Mouse (Mus musculus) erythroblast, embryonic 14.5 days (primary cell): ENCODE data around the gene Meis1.

Experiments
- GATA1 ChIP-seq: IDR thresholded peaks from 2 replicates; pipeline ENCODE4 v1.6.1; 2012; ENCODE audit warnings: low read length, inconsistent platforms, mixed read lengths
- TAL1 ChIP-seq: IDR thresholded peaks from 3 replicates; pipeline ENCODE4 v1.6.1; 2012; ENCODE audit warnings: low read length, inconsistent platforms, mixed read lengths

GRCm38 (mm10) chr11:18988637-18989263, 30.0 kb downstream of the Meis1 start:
- TF ChIP-seq GATA1 (no peak), TAL1 (no peak)
